Mouse (Mus musculus): ENCODE data around the gene Tram2. TPM values are rescaled to one million over a fixed set of nuclear protein-coding genes. Genes with fewer than 3 reads are reported as not detected.

Tram2 gene
- polyA plus RNA-seq, 1 experiment from 2014 or later = 8.1 TPM

- Histone ChIP-seq H3K27me3 (replicated peaks; ENCODE audit: insufficient read depth, low read length) (no peaks in the 10 kb centered on the region), H3K4me3 (ENCODE audit: low read depth, low read length) (no peak overlapping the region), H3K4me2 (replicated peaks; ENCODE audit: low read depth, low read length) (no peak overlapping the region), H3K9ac (replicated peaks; ENCODE audit: low read depth) (no peak overlapping the region), H3K36me3 (ENCODE audit: insufficient read depth, low read length) (no peaks in the 10 kb centered on the region), H3K4me1 (ENCODE audit: insufficient read depth, low read depth, low read length) (no peaks in the 10 kb centered on the region), H3K9me3 (ENCODE audit: low read length) (no peaks in the 10 kb centered on the region), H3K27ac (ENCODE audit: low read length) (no peak overlapping the region)
- DNase-seq (ENCODE audit: low spot score) (no peak), ATAC-seq (peak; percentile 40)
- 47% methylated on average over 7 of the region's 7 CpGs for WGBS
- TF ChIP-seq EP300 (IDR thresholded peaks at IDR 0.05) (no peak), CTCF (IDR thresholded peaks at IDR 0.05) (no peak)
Measured at GRCm38 (mm10) chr1:21040610-21041326, 38.3 kb downstream of the Tram2 start.

- Histone ChIP-seq H3K4me2 (replicated peaks; ENCODE audit: low read depth, low read length) (no peak overlapping the region), H3K9me3 (ENCODE audit: low read length) (no peaks in the 10 kb centered on the region), H3K9ac (replicated peaks; ENCODE audit: low read depth) (no peak overlapping the region), H3K4me1 (ENCODE audit: insufficient read depth, low read depth, low read length) (no peaks in the 10 kb centered on the region), H3K27me3 (replicated peaks; ENCODE audit: insufficient read depth, low read length) (no peaks in the 10 kb centered on the region), H3K27ac (ENCODE audit: low read length) (no peak overlapping the region), H3K4me3 (ENCODE audit: low read depth, low read length) (no peak overlapping the region), H3K36me3 (ENCODE audit: insufficient read depth, low read length) (no peaks in the 10 kb centered on the region)
- TF ChIP-seq CTCF (IDR thresholded peaks at IDR 0.05) = no peak
- TF ChIP-seq EP300 (IDR thresholded peaks at IDR 0.05) = no peak
- DNase-seq (ENCODE audit: low spot score) (no peak), ATAC-seq (no peak)
- WGBS = 82% methylated on average over 7 of the region's 7 CpGs
Measured at GRCm38 (mm10) chr1:21040173-21040572, 38.9 kb downstream of the Tram2 start.

GRCm38 (mm10) chr1:21039564-21039963 lies 39.5 kb downstream of the Tram2 start:
- Histone ChIP-seq H3K9me3 (ENCODE audit: low read length) (no peaks in the 10 kb centered on the region), H3K9ac (replicated peaks; ENCODE audit: low read depth) (no peak overlapping the region), H3K27ac (ENCODE audit: low read length) (no peak overlapping the region), H3K4me2 (replicated peaks; ENCODE audit: low read depth, low read length) (no peak overlapping the region), H3K36me3 (ENCODE audit: insufficient read depth, low read length) (no peaks in the 10 kb centered on the region), H3K4me3 (ENCODE audit: low read depth, low read length) (no peak overlapping the region), H3K4me1 (ENCODE audit: insufficient read depth, low read depth, low read length) (no peaks in the 10 kb centered on the region), H3K27me3 (replicated peaks; ENCODE audit: insufficient read depth, low read length) (no peaks in the 10 kb centered on the region)
- ATAC-seq (no peak), DNase-seq (ENCODE audit: low spot score) (no peak)
- WGBS = 86% methylated on average over 3 of the region's 3 CpGs
- no peak for TF ChIP-seq CTCF (IDR thresholded peaks at IDR 0.05)
- no peak for TF ChIP-seq EP300 (IDR thresholded peaks at IDR 0.05)

- Histone ChIP-seq H3K9ac (replicated peaks; ENCODE audit: low read depth) (no peak overlapping the region), H3K4me3 (ENCODE audit: low read depth, low read length) (no peak overlapping the region), H3K27ac (ENCODE audit: low read length) (no peak overlapping the region), H3K9me3 (ENCODE audit: low read length) (no peaks in the 10 kb centered on the region), H3K36me3 (ENCODE audit: insufficient read depth, low read length) (no peaks in the 10 kb centered on the region), H3K27me3 (replicated peaks; ENCODE audit: insufficient read depth, low read length) (no peaks in the 10 kb centered on the region), H3K4me2 (replicated peaks; ENCODE audit: low read depth, low read length) (no peak overlapping the region), H3K4me1 (ENCODE audit: insufficient read depth, low read depth, low read length) (no peaks in the 10 kb centered on the region)
- no peak for DNase-seq (ENCODE audit: low spot score)
- 73% methylated on average over 6 of the region's 6 CpGs for WGBS
- no peak for ATAC-seq
- no peak for TF ChIP-seq CTCF (IDR thresholded peaks at IDR 0.05)
- TF ChIP-seq EP300 (IDR thresholded peaks at IDR 0.05) = no peak
Measured at GRCm38 (mm10) chr1:21037881-21038601, 41.0 kb downstream of the Tram2 start.

GRCm38 (mm10) chr1:21035878-21036277 lies 43.2 kb downstream of the Tram2 start:
- Histone ChIP-seq H3K9ac (replicated peaks; ENCODE audit: low read depth) (no peak overlapping the region), H3K4me3 (ENCODE audit: low read depth, low read length) (no peak overlapping the region), H3K4me1 (ENCODE audit: insufficient read depth, low read depth, low read length) (no peaks in the 10 kb centered on the region), H3K27me3 (replicated peaks; ENCODE audit: insufficient read depth, low read length) (no peaks in the 10 kb centered on the region), H3K36me3 (ENCODE audit: insufficient read depth, low read length) (no peaks in the 10 kb centered on the region), H3K9me3 (ENCODE audit: low read length) (no peaks in the 10 kb centered on the region), H3K27ac (ENCODE audit: low read length) (no peak overlapping the region), H3K4me2 (replicated peaks; ENCODE audit: low read depth, low read length) (no peak overlapping the region)
- ATAC-seq = no peak
- DNase-seq (ENCODE audit: low spot score) = peak; percentile 30
- 67% methylated on average over 6 of the region's 6 CpGs for WGBS
- TF ChIP-seq CTCF (IDR thresholded peaks at IDR 0.05) (no peak), EP300 (IDR thresholded peaks at IDR 0.05) (no peak)

GRCm38 (mm10) chr1:21033792-21034119 lies 45.3 kb downstream of the Tram2 start:
- Histone ChIP-seq H3K4me1 (ENCODE audit: insufficient read depth, low read depth, low read length) (no peaks in the 10 kb centered on the region), H3K9me3 (ENCODE audit: low read length) (no peaks in the 10 kb centered on the region), H3K27ac (ENCODE audit: low read length) (no peak overlapping the region), H3K36me3 (ENCODE audit: insufficient read depth, low read length) (no peaks in the 10 kb centered on the region), H3K4me3 (ENCODE audit: low read depth, low read length) (no peak overlapping the region), H3K9ac (replicated peaks; ENCODE audit: low read depth) (no peak overlapping the region), H3K27me3 (replicated peaks; ENCODE audit: insufficient read depth, low read length) (no peaks in the 10 kb centered on the region), H3K4me2 (replicated peaks; ENCODE audit: low read depth, low read length) (no peak overlapping the region)
- ATAC-seq = no peak
- TF ChIP-seq CTCF (IDR thresholded peaks at IDR 0.05) = no peak
- TF ChIP-seq EP300 (IDR thresholded peaks at IDR 0.05) = no peak
- DNase-seq (ENCODE audit: low spot score) = no peak
